Mouse (Mus musculus) MEL (cell line): ENCODE measurements around the gene Nmd3. TPM values are rescaled to one million over a fixed set of nuclear protein-coding genes. Genes with fewer than 3 reads are reported as not detected.

ENCODE experiments used
- DNase-seq: peaks from one replicate; pipeline ENCODE4 v3.0.0; 2011; ENCODE audit warnings: low read depth, low spot score
- H3K27ac ChIP-seq: 2 replicates; pipeline ENCODE4 v1.5.1; 2012; ENCODE audit warnings: low read depth, mild to moderate bottlenecking, control low read depth, low read length, moderate library complexity; ENCODE audit not compliant: control insufficient read depth
- H3K27me3 ChIP-seq, 2 experiments: fragments of 150-350 bp in 1 of 2; sonication (generic) in 1 of 2; 2 replicates each; pipeline ENCODE4 v1.6.1; 2012; ENCODE audit warnings: low read length in 2 of 2, mild to moderate bottlenecking in 2 of 2, improper control_type of control experiment in 1 of 2, moderate library complexity in 1 of 2; ENCODE audit not compliant: insufficient read depth in 2 of 2, control insufficient read depth in 1 of 2
- H3K36me3 ChIP-seq, 2 experiments: 2 replicates each; pipeline ENCODE4 v1.6.1; 2012 to 2014; ENCODE audit warnings: low read length in 2 of 2, improper control_type of control experiment in 1 of 2, inconsistent platforms in 1 of 2, mild to moderate bottlenecking in 1 of 2; ENCODE audit not compliant: insufficient read depth in 2 of 2, control insufficient read depth in 1 of 2
- H3K4me1 ChIP-seq, 2 experiments: fragments of 150-350 bp in 1 of 2; sonication (generic) in 1 of 2; 2 replicates each; pipeline ENCODE4 v1.6.1; 2012; ENCODE audit warnings: low read length in 2 of 2, improper control_type of control experiment in 1 of 2, mild to moderate bottlenecking in 1 of 2; ENCODE audit not compliant: insufficient read depth in 2 of 2, control insufficient read depth in 1 of 2
- H3K4me3 ChIP-seq, 2 experiments: fragments of 150-350 bp in 1 of 2; sonication (generic) in 1 of 2; 2 replicates each; pipeline ENCODE4 v1.5.1; 2012; ENCODE audit warnings: low read depth in 2 of 2, low read length in 2 of 2, mild to moderate bottlenecking in 2 of 2, moderate library complexity in 2 of 2, control low read depth in 1 of 2, improper control_type of control experiment in 1 of 2; ENCODE audit not compliant: control insufficient read depth in 1 of 2, insufficient read depth in 1 of 2
- H3K79me2 ChIP-seq: 2 replicates; pipeline ENCODE4 v1.6.1; 2012; ENCODE audit warnings: mild to moderate bottlenecking, low read length, moderate library complexity; ENCODE audit not compliant: control insufficient read depth, poor library complexity, insufficient read depth
- H3K9ac ChIP-seq: 2 replicates; pipeline ENCODE4 v1.6.1; 2012; ENCODE audit warnings: low read depth, mild to moderate bottlenecking, control low read depth, low read length, moderate library complexity; ENCODE audit not compliant: control insufficient read depth, poor library complexity, severe bottlenecking
- H3K9me3 ChIP-seq: fragments of 150-350 bp; sonication (generic); replicated peaks from 2 replicates; pipeline ENCODE4 v1.6.1; 2012; ENCODE audit warnings: mild to moderate bottlenecking, low read length, improper control_type of control experiment, moderate library complexity; ENCODE audit not compliant: insufficient read depth
- CHD2 ChIP-seq: IDR thresholded peaks from 2 replicates; pipeline ENCODE4 v1.6.1; 2011; ENCODE audit warnings: low read length, improper control_type of control experiment
- ELF1 ChIP-seq: IDR thresholded peaks from 2 replicates; pipeline ENCODE4 v1.6.1; 2014; ENCODE audit warnings: low read depth, mild to moderate bottlenecking, inconsistent platforms, low read length, improper control_type of control experiment, moderate library complexity
- EP300 ChIP-seq, 2 experiments: IDR thresholded peaks; 2 replicates each; pipeline ENCODE4 v1.6.1; 2011; ENCODE audit warnings: improper control_type of control experiment in 2 of 2, low read length in 2 of 2, low read depth in 1 of 2, mild to moderate bottlenecking in 1 of 2
- ETS1 ChIP-seq: IDR thresholded peaks from 2 replicates; pipeline ENCODE4 v1.6.1; 2012; ENCODE audit warnings: low read depth, mild to moderate bottlenecking, inconsistent platforms, low read length, improper control_type of control experiment, moderate library complexity
- GATA1 ChIP-seq: IDR thresholded peaks from 2 replicates; pipeline ENCODE4 v1.6.1; 2011; ENCODE audit warnings: low read depth, low read length, improper control_type of control experiment
- HCFC1 ChIP-seq: IDR thresholded peaks from 2 replicates; pipeline ENCODE4 v1.6.1; 2012; ENCODE audit warnings: low read depth, mild to moderate bottlenecking, inconsistent platforms, low read length, improper control_type of control experiment, moderate library complexity
- JUND ChIP-seq: IDR thresholded peaks from 2 replicates; pipeline ENCODE4 v1.6.1; 2011; ENCODE audit warnings: low read depth, mild to moderate bottlenecking, improper control_type of control experiment, low read length
- KAT2A ChIP-seq: conservative IDR thresholded peaks from 2 replicates; pipeline ENCODE4 v1.6.1; 2012; ENCODE audit warnings: low read depth, low read length, improper control_type of control experiment, inconsistent platforms
- MAFK ChIP-seq: IDR thresholded peaks from 2 replicates; pipeline ENCODE4 v1.6.1; 2011; ENCODE audit warnings: low read depth, mild to moderate bottlenecking, low read length, improper control_type of control experiment, borderline replicate concordance
- MEF2A ChIP-seq: IDR thresholded peaks from 2 replicates; pipeline ENCODE4 v1.6.1; 2014; ENCODE audit warnings: low read depth, mild to moderate bottlenecking, inconsistent platforms, low read length, improper control_type of control experiment; ENCODE audit not compliant: poor library complexity, insufficient replicate concordance, severe bottlenecking; ENCODE audit errors: extremely low read depth
- MYC ChIP-seq: IDR thresholded peaks from 2 replicates; pipeline ENCODE4 v1.6.1; 2011; ENCODE audit warnings: low read depth, mild to moderate bottlenecking, low read length, improper control_type of control experiment, moderate library complexity
- NELFE ChIP-seq: IDR thresholded peaks from 2 replicates; pipeline ENCODE4 v1.6.1; 2011; ENCODE audit warnings: low read depth, low read length, improper control_type of control experiment
- NRF1 ChIP-seq: IDR thresholded peaks from 2 replicates; pipeline ENCODE4 v1.6.1; 2014; ENCODE audit warnings: low read depth, mild to moderate bottlenecking, inconsistent platforms, low read length, improper control_type of control experiment, moderate library complexity; ENCODE audit not compliant: poor library complexity, insufficient read depth, severe bottlenecking
- POLR2A ChIP-seq, 2 experiments: IDR thresholded peaks; 2 replicates each; pipeline ENCODE4 v1.6.1; 2011 to 2012; ENCODE audit warnings: low read length in 2 of 2, mild to moderate bottlenecking in 2 of 2, control low read depth in 1 of 2, improper control_type of control experiment in 1 of 2, low read depth in 1 of 2, moderate library complexity in 1 of 2; ENCODE audit not compliant: control insufficient read depth in 1 of 2, insufficient read depth in 1 of 2, poor library complexity in 1 of 2
- POLR2AphosphoS5 ChIP-seq: IDR thresholded peaks from 2 replicates; pipeline ENCODE4 v1.6.1; 2012; ENCODE audit warnings: low read depth, borderline replicate concordance, mild to moderate bottlenecking, inconsistent platforms, low read length, moderate library complexity, mixed read lengths
- RAD21 ChIP-seq: IDR thresholded peaks from 2 replicates; pipeline ENCODE4 v1.6.1; 2011; ENCODE audit warnings: mild to moderate bottlenecking, low read depth, low read length, improper control_type of control experiment
- SIN3A ChIP-seq: IDR thresholded peaks from 2 replicates; pipeline ENCODE4 v1.6.1; 2012; ENCODE audit warnings: low read length, improper control_type of control experiment, inconsistent platforms
- SMC3 ChIP-seq: IDR thresholded peaks from 2 replicates; pipeline ENCODE4 v1.6.1; 2011; ENCODE audit warnings: low read depth, low read length, improper control_type of control experiment
- TAL1 ChIP-seq: IDR thresholded peaks from 2 replicates; pipeline ENCODE4 v1.6.1; 2012; ENCODE audit warnings: mild to moderate bottlenecking, inconsistent platforms, low read length, moderate library complexity, mixed read lengths
- TCF12 ChIP-seq: IDR thresholded peaks from 2 replicates; pipeline ENCODE4 v1.6.1; 2014; ENCODE audit warnings: low read depth, mild to moderate bottlenecking, inconsistent platforms, low read length, improper control_type of control experiment, moderate library complexity
- UBTF ChIP-seq: IDR thresholded peaks from 2 replicates; pipeline ENCODE4 v1.6.1; 2012; ENCODE audit warnings: low read depth, mild to moderate bottlenecking, inconsistent platforms, low read length, improper control_type of control experiment, moderate library complexity, borderline replicate concordance; ENCODE audit not compliant: insufficient read depth
- USF1 ChIP-seq: IDR thresholded peaks from 2 replicates; pipeline ENCODE4 v1.6.1; 2014; ENCODE audit warnings: low read depth, mild to moderate bottlenecking, inconsistent platforms, low read length, improper control_type of control experiment, moderate library complexity
- ZC3H11A ChIP-seq: IDR thresholded peaks from 2 replicates; pipeline ENCODE4 v1.6.1; 2012; ENCODE audit warnings: low read depth, mild to moderate bottlenecking, inconsistent platforms, low read length, improper control_type of control experiment
- ZMIZ1 ChIP-seq: IDR thresholded peaks from 2 replicates; pipeline ENCODE4 v1.6.1; 2012; ENCODE audit warnings: low read depth, mild to moderate bottlenecking, inconsistent platforms, low read length, improper control_type of control experiment, moderate library complexity
- ZNF384 ChIP-seq: IDR thresholded peaks from 2 replicates; pipeline ENCODE4 v1.6.1; 2012; ENCODE audit warnings: low read depth, mild to moderate bottlenecking, inconsistent platforms, low read length, improper control_type of control experiment
- polyA plus RNA-seq, 2 experiments: library from polyadenylated mRNA; stranded (reverse) in 1 of 2; unstranded in 1 of 2; fragments of >175 nt in 1 of 2; fragments of >200 nt in 1 of 2; gene quantifications; 2 replicates each; pipeline versions ENCODE4 v1.2.1 to v1.2.4; 2012; ENCODE audit warnings: low replicate concordance in 2 of 2, low read depth in 1 of 2; ENCODE audit not compliant: insufficient read length in 2 of 2, insufficient read depth in 1 of 2, missing spikeins in 1 of 2
- total RNA-seq: library from RNA; depleted of rRNA; stranded (reverse); fragments of 300-350 nt; gene quantifications from 2 replicates; pipeline ENCODE4 v1.2.3, GENCODE M21; 2012

Gene Nmd3
- total and polyA plus RNA-seq, 3 experiments = 189 to 956 (median 218) TPM

DNA sequence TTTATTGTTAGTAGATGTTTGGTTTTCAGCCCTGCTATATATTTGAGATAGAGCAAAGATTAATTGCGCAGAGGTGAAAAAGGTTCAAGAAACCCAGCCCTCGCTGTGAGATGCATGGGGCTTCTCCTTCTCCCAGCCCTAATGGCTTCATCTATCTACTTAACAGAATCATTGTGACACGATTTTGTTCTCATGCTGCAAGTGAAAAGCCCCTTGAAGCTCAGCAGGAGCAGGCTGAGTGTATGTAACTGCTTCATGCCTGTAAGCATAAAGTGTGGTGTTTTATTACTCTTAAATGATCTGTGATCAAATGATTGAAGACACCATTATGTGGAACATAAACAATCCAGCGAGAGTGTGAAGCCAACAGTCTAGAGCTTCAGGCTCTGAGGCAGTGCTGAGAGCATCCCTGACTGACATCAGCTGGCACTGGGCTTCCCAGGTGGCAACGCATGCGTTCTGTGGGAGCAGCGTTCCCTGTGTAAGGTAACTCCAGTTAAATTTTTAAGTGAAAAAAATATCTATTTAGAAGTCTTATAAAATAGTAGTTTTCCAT, 79.1 kb downstream of the Nmd3 start:
- no peak overlapping the region for H3K4me3 ChIP-seq
- no peak overlapping the region for H3K9ac ChIP-seq
- no peaks in the 10 kb centered on the region for H3K79me2 ChIP-seq
- H3K4me1 ChIP-seq = no peaks in the 10 kb centered on the region
- H3K9me3 ChIP-seq = no peaks in the 10 kb centered on the region
- H3K27ac ChIP-seq = no peak overlapping the region
- TF ChIP-seq POLR2A (IDR thresholded peaks at IDR 0.05; ENCODE audit: control insufficient read depth in 1 of 2, insufficient read depth in 1 of 2, low read depth in 1 of 2, low read length in 2 of 2, poor library complexity in 1 of 2) = no peak
- TF ChIP-seq NRF1 = no peak
- no peak for TF ChIP-seq ZMIZ1
- TF ChIP-seq RAD21 = no peak
- TF ChIP-seq ELF1 = no peak
- no peak for TF ChIP-seq KAT2A
- TF ChIP-seq NELFE = no peak
- TF ChIP-seq UBTF = no peak
- no peak for TF ChIP-seq JUND
- TF ChIP-seq EP300 (IDR thresholded peaks at IDR 0.05; ENCODE audit: low read depth in 1 of 2, low read length in 2 of 2) = no peak
- no peak for TF ChIP-seq USF1
- no peak for TF ChIP-seq GATA1
- no peak for DNase-seq
- H3K36me3 ChIP-seq = no peaks in the 10 kb centered on the region
- H3K27me3 ChIP-seq = peaks cover 0 to 2% of the 10 kb centered on the region in 2 experiments; a peak in 1 of 4 replicates

DNA sequence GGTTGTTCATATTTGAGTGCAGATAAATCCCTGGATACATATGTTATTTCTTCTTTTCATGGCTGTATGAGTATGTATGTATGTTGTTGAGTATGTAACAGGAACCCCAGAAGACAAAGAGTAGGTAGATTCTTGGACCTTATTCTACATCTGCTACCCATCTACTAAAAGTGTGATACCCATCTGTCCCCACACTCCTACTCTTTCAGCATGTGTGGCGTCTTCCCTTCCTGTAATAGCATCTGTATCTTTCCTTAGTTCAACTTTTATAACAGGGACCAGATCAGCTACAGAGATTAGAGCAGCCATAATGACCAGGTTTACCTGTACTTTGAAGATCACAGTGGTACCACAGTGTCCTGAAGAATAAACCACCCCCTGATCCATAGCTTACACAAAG, 81.4 kb downstream of the Nmd3 start:
- DNase-seq = no peak
- TF ChIP-seq ETS1 (no peak), JUND (no peak), UBTF (no peak), MEF2A (no peak), MYC (no peak), CHD2 (no peak), SMC3 (no peak), ZNF384 (no peak), MAFK (no peak), GATA1 (no peak), TAL1 (no peak), ZMIZ1 (no peak), POLR2AphosphoS5 (no peak), ZC3H11A (no peak), SIN3A (no peak), NELFE (no peak), KAT2A (no peak), TCF12 (no peak), HCFC1 (no peak)
- Histone ChIP-seq H3K9ac (no peak overlapping the region), H3K27ac (no peak overlapping the region), H3K79me2 (no peaks in the 10 kb centered on the region), H3K27me3 (peaks cover 0 to 2% of the 10 kb centered on the region in 2 experiments; a peak in 1 of 4 replicates), H3K4me3 (no peak overlapping the region), H3K36me3 (no peaks in the 10 kb centered on the region), H3K9me3 (no peaks in the 10 kb centered on the region), H3K4me1 (no peaks in the 10 kb centered on the region)
